Mouse (Mus musculus): ENCODE measurements around the gene Lrrc47. TPM values are rescaled to one million over a fixed set of nuclear protein-coding genes. Genes with fewer than 3 reads are reported as not detected.

Lrrc47 gene
- polyA plus RNA-seq, 1 experiment from 2014 or later, result 11.9 TPM

DNA sequence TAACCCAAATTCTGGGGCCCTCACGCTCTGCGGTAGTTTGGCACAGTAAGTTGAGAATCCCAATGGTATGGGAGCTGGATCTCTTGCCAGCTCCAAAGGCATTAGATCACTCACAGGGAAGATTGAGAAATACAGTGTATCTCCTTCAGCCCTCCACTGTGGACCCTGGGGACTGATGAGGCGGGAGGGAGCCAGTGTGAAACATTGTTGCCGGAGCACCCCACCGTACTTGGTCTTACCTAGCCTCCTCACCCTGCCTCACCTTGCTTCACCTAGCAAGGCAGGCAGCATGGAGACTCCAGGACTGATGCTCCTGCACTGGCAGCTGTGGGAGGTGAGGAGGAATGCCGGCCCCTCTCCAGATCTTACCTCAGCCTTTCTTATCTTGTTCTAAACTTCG, 44.0 kb downstream of the Lrrc47 start:
- Histone ChIP-seq H3K27ac (replicated peaks; ENCODE audit: low read depth, low read length) (peak overlapping the region; percentile 41), H3K9me3 (ENCODE audit: control insufficient read depth, low read length) (no peaks in the 10 kb centered on the region), H3K4me3 (ENCODE audit: low read depth, low read length) (no peak overlapping the region), H3K9ac (ENCODE audit: low read depth, low read length) (no peak overlapping the region), H3K4me1 (ENCODE audit: control insufficient read depth, insufficient read depth, low read length) (0 out of 2 replicates have a peak, but pooled peaks cover 4% of the 10 kb centered on the region), H3K36me3 (ENCODE audit: control insufficient read depth, insufficient read depth, low read length) (no peaks in the 10 kb centered on the region), H3K27me3 (replicated peaks; ENCODE audit: control insufficient read depth, insufficient read depth, low read length) (no peaks in the 10 kb centered on the region), H3K4me2 (ENCODE audit: low read depth, low read length) (no peak overlapping the region)
- WGBS, result 73% methylated on average over 7 of the region's 7 CpGs
- DNase-seq (ENCODE audit: low spot score) (peak; percentile 10), ATAC-seq (ENCODE audit: low read depth) (no peak)

DNA sequence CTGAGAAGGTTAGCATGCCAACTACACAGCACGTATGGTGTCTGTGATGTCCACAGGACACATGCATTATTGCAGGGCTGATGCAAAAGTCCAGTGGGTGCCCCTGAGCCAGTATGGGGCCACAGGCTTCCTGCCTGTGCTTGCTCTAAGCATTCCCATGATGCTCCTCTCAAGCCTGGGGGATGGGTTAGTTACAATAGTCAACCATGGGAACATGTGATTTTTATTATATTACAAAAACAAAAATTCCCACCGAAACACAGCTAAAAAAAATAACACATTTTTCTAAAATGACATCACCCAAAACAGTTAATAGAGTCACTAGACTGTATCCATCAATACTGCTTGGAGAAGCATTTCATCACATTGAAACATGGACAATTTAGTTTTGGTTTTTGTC, 44.5 kb downstream of the Lrrc47 start:
- Histone ChIP-seq H3K9me3 (ENCODE audit: control insufficient read depth, low read length) (no peaks in the 10 kb centered on the region), H3K27ac (replicated peaks; ENCODE audit: low read depth, low read length) (peak overlapping the region; percentile 61), H3K4me2 (ENCODE audit: low read depth, low read length) (no peak overlapping the region), H3K4me1 (ENCODE audit: control insufficient read depth, insufficient read depth, low read length) (0 out of 2 replicates have a peak, but pooled peaks cover 4% of the 10 kb centered on the region), H3K27me3 (replicated peaks; ENCODE audit: control insufficient read depth, insufficient read depth, low read length) (no peaks in the 10 kb centered on the region), H3K4me3 (ENCODE audit: low read depth, low read length) (no peak overlapping the region), H3K36me3 (ENCODE audit: control insufficient read depth, insufficient read depth, low read length) (no peaks in the 10 kb centered on the region), H3K9ac (ENCODE audit: low read depth, low read length) (no peak overlapping the region)
- WGBS, result 33% methylated on average over 2 of the region's 2 CpGs
- ATAC-seq (ENCODE audit: low read depth), result peak; percentile 31; the same call in 1 of the 2 replicates
- DNase-seq (ENCODE audit: low spot score), result peak; percentile 66

DNA sequence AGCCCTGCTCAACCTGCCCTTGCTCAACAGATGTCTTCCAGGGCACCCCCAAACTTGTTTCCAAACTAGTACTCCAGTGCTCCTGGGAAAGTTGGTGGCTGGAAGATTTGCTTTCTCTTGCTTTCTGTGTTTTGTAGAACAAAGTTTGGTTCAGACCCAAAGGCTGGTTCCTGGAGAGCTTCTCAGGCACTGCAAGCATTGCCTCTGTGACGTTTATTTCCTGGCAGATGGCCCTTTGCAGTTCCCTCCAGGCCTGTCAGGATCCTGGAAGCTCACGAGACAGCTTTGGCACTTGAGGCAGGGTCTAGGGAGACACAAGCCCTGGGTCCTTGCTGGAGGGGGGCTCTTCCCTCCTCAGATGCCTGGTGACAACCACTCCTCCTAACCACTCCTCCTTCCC, 45.1 kb downstream of the Lrrc47 start:
- DNase-seq (ENCODE audit: low spot score), result peak; percentile 59
- Histone ChIP-seq H3K4me1 (ENCODE audit: control insufficient read depth, insufficient read depth, low read length) (0 out of 2 replicates have a peak, but pooled peaks cover 4% of the 10 kb centered on the region), H3K9ac (ENCODE audit: low read depth, low read length) (no peak overlapping the region), H3K9me3 (ENCODE audit: control insufficient read depth, low read length) (no peaks in the 10 kb centered on the region), H3K4me2 (ENCODE audit: low read depth, low read length) (no peak overlapping the region), H3K27me3 (replicated peaks; ENCODE audit: control insufficient read depth, insufficient read depth, low read length) (no peaks in the 10 kb centered on the region), H3K4me3 (ENCODE audit: low read depth, low read length) (no peak overlapping the region), H3K36me3 (ENCODE audit: control insufficient read depth, insufficient read depth, low read length) (no peaks in the 10 kb centered on the region), H3K27ac (replicated peaks; ENCODE audit: low read depth, low read length) (peak overlapping the region; percentile 61)
- ATAC-seq (ENCODE audit: low read depth), result no peak
- WGBS, result 27% methylated on average over 2 of the region's 2 CpGs

DNA sequence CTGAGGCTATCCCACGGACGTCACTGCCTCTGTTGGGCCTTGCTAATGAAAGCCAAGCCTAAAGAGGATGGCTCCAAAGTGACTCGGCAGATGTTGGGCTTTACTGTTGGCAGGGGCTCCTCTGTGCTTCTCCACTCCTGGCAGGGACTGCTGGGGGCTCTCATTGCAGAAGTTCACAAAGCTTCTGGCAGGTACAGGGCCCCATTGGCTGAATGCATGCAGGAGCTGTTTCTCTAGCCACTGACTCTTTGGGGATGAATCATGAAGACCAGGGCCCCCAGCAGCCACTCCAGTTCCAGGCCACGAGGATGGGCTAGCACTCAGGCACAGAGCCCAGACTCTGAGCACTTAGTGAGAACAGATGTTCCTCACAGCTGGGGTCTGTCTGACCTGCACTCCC, 46.2 kb downstream of the Lrrc47 start:
- H3K9me3 ChIP-seq (ENCODE audit: control insufficient read depth, low read length), result no peaks in the 10 kb centered on the region
- no peaks in the 10 kb centered on the region for H3K36me3 ChIP-seq (ENCODE audit: control insufficient read depth, insufficient read depth, low read length)
- ATAC-seq (ENCODE audit: low read depth) (peak; percentile 60), DNase-seq (ENCODE audit: low spot score) (peak; percentile 67)
- no peak overlapping the region for H3K4me3 ChIP-seq (ENCODE audit: low read depth, low read length)
- H3K4me2 ChIP-seq (ENCODE audit: low read depth, low read length), result no peak overlapping the region
- H3K9ac ChIP-seq (ENCODE audit: low read depth, low read length), result no peak overlapping the region
- peak overlapping the region; percentile 61; the same call in 1 of the 2 replicates for H3K27ac ChIP-seq (replicated peaks; ENCODE audit: low read depth, low read length)
- no peaks in the 10 kb centered on the region for H3K27me3 ChIP-seq (replicated peaks; ENCODE audit: control insufficient read depth, insufficient read depth, low read length)
- 28% methylated on average over 4 of the region's 4 CpGs for WGBS
- 0 out of 2 replicates have a peak, but pooled peaks cover 4% of the 10 kb centered on the region for H3K4me1 ChIP-seq (ENCODE audit: control insufficient read depth, insufficient read depth, low read length)

DNA sequence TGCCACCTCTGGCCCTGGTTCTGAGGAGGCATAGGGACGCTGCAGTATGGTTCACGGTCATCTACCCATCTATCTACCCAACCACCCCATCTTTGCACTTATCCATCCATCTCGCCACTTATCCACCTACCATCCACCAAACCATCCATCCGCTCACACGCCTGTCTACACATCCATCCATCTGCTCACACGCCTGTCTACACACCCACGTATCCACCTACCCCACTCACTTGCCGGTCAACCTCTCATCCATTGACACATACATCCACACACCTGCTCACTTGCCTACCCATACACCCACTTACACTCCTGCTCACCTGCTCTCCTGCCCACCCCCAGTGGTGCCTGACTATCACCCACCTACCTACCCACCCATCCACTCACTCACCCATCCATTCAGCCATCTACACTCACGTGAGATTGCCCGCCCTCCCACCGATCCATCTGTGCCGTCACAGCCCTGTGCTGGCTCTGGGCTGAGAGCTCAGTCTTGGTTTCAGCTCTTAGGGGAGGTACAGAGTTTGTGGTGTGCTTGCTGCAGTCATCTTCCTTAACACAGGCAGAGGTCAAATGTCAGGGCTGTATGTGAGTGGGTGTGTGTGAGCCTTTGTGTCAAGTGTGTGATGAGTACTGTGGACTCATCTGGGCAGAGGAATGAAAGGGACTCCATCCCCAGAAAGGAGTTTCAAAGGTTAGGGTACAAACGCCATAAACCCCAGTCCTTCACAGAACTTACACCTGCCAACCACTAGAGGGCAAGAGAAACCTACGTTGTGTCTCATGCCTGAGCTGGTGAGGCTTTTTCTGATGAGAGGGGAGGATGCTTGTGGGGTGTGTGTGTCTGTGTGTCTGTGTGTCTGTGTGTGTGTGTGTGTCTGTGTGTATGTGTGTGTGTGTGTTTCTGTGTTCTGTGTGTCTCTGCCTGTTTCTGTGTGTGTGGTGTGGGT, 53.6 kb downstream of the Lrrc47 start:
- Histone ChIP-seq H3K27ac (replicated peaks; ENCODE audit: low read depth, low read length) (no peak overlapping the region), H3K9me3 (ENCODE audit: control insufficient read depth, low read length) (no peaks in the 10 kb centered on the region), H3K4me1 (ENCODE audit: control insufficient read depth, insufficient read depth, low read length) (no peaks in the 10 kb centered on the region), H3K36me3 (ENCODE audit: control insufficient read depth, insufficient read depth, low read length) (no peaks in the 10 kb centered on the region), H3K27me3 (replicated peaks; ENCODE audit: control insufficient read depth, insufficient read depth, low read length) (peaks cover under 1% of the 10 kb centered on the region; the same call in 1 of the 2 replicates), H3K4me3 (ENCODE audit: low read depth, low read length) (no peak overlapping the region), H3K4me2 (ENCODE audit: low read depth, low read length) (no peak overlapping the region), H3K9ac (ENCODE audit: low read depth, low read length) (peak overlapping the region; percentile 19; the same call in 1 of the 2 replicates)
- ATAC-seq (ENCODE audit: low read depth) (peak; percentile 78), DNase-seq (ENCODE audit: low spot score) (peak; percentile 78)
- 54% methylated on average over 14 of the region's 14 CpGs for WGBS

DNA sequence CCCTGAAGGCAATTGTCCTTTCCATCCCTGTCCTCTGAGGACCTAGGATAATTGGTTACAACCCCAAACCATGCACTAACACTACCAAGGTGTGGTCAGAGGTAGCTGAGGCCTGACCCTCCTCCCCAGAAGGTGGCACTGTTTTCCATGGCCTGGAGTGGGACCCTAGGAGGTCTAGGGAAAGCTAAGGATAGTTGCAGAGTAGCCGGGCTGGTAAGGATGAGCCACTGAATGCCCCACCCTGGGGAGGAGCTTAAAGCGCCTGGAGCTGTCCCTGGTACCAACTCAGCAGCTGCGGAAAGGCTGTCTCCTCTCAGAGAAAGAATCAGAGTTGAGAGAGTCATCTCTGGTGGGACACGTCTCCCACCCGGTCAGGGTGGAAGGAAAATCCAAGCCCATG, 59.4 kb downstream of the Lrrc47 start:
- Histone ChIP-seq H3K4me1 (ENCODE audit: control insufficient read depth, insufficient read depth, low read length) (no peaks in the 10 kb centered on the region), H3K9ac (ENCODE audit: low read depth, low read length) (no peak overlapping the region), H3K9me3 (ENCODE audit: control insufficient read depth, low read length) (no peaks in the 10 kb centered on the region), H3K36me3 (ENCODE audit: control insufficient read depth, insufficient read depth, low read length) (no peaks in the 10 kb centered on the region), H3K27me3 (replicated peaks; ENCODE audit: control insufficient read depth, insufficient read depth, low read length) (peaks cover 31% of the 10 kb centered on the region), H3K4me2 (ENCODE audit: low read depth, low read length) (no peak overlapping the region), H3K27ac (replicated peaks; ENCODE audit: low read depth, low read length) (0 out of 2 replicates have a peak overlapping the region, but pooled peaks have one; percentile 21), H3K4me3 (ENCODE audit: low read depth, low read length) (no peak overlapping the region)
- ATAC-seq (ENCODE audit: low read depth) (peak; percentile 54; the same call in 1 of the 2 replicates), DNase-seq (ENCODE audit: low spot score) (peak; percentile 77)
- 2% methylated on average over 5 of the region's 5 CpGs for WGBS

Other genes with a start within 250 kb of the Lrrc47 start
- 68.8 and 70.8 TPM in 2 replicates for gene A430005L14Rik, start 54.5 kb upstream of the Lrrc47 start, polyA plus RNA-seq (2014; fragmentation: Nextera tagmentation; extraction: Ambion mirVana)
- gene Dffb, start 36.6 kb upstream of the Lrrc47 start, polyA plus RNA-seq (2014; fragmentation: Nextera tagmentation; extraction: Ambion mirVana), result 7.3 and 10.1 TPM in 2 replicates
- 14.2 and 15.2 TPM in 2 replicates for gene Cep104, start 36.5 kb upstream of the Lrrc47 start, polyA plus RNA-seq (2014; fragmentation: Nextera tagmentation; extraction: Ambion mirVana)
- gene Smim1, start 14.5 kb downstream of the Lrrc47 start, polyA plus RNA-seq (2014; fragmentation: Nextera tagmentation; extraction: Ambion mirVana), result 34.3 TPM in 2 replicates
- 0.09 TPM in 1 of 2 replicates, not detected in the other for gene Ccdc27, start 30.9 kb downstream of the Lrrc47 start, polyA plus RNA-seq (2014; fragmentation: Nextera tagmentation; extraction: Ambion mirVana)
- gene Trp73, start 128.5 kb downstream of the Lrrc47 start, polyA plus RNA-seq (2014; fragmentation: Nextera tagmentation; extraction: Ambion mirVana), result 3.5 and 3.8 TPM in 2 replicates
- 36.8 and 43.2 TPM in 2 replicates for gene Wrap73, start 130.6 kb downstream of the Lrrc47 start, polyA plus RNA-seq (2014; fragmentation: Nextera tagmentation; extraction: Ambion mirVana)
- gene Tprgl, start 148.9 kb downstream of the Lrrc47 start, polyA plus RNA-seq (2014; fragmentation: Nextera tagmentation; extraction: Ambion mirVana), result 148 and 155 TPM in 2 replicates
- 91.2 and 97.2 TPM in 2 replicates for gene Megf6, start 159.0 kb downstream of the Lrrc47 start, polyA plus RNA-seq (2014; fragmentation: Nextera tagmentation; extraction: Ambion mirVana)

Measured in embryonic facial prominence, embryonic 14.5 days (tissue).